Comparison of ENCODE assay signal across 8 mouse cellular contexts in genomic region chr2:157943514-157944155, GRCm38 (mm10). TPM values are rescaled to one million over a fixed set of nuclear protein-coding genes. Genes with fewer than 3 reads are reported as not detected.
DNase-seq lines count a peak whose midpoint lies in the region; ATAC-seq and TF ChIP-seq lines count a peak whose summit lies in the region.

No protein-coding gene starts in this region.

- no peaks in the 10 kb centered on the region for H3K36me3 ChIP-seq in E14TG2a.4 (ENCODE audit: insufficient read depth, low read length)
- H3K36me3 ChIP-seq in forebrain, embryonic 14.5 days (ENCODE audit: control insufficient read depth, insufficient read depth, low read length) = no peaks in the 10 kb centered on the region
- no peaks in the 10 kb centered on the region for H3K36me3 ChIP-seq in liver, embryonic 15.5 days (replicated peaks)
- peaks cover 5% of the 10 kb centered on the region; the same call in 1 of the 2 replicates for H3K36me3 ChIP-seq in neural tube, embryonic 15.5 days

- H3K9me3 ChIP-seq in E14TG2a.4 (ENCODE audit: low read length) = no peaks in the 10 kb centered on the region
- no peaks in the 10 kb centered on the region for H3K9me3 ChIP-seq in forebrain, embryonic 14.5 days (replicated peaks; ENCODE audit: control insufficient read depth, low read length)
- no peaks in the 10 kb centered on the region for H3K9me3 ChIP-seq in liver, embryonic 15.5 days (replicated peaks)
- H3K9me3 ChIP-seq in neural tube, embryonic 15.5 days (replicated peaks) = no peaks in the 10 kb centered on the region

- peak; percentile 45 for TF ChIP-seq CTCF in E14TG2a.4 (conservative IDR thresholded peaks at IDR 0.05; ENCODE audit: low read length)

- peak overlapping the region; percentile 76 for H3K9ac ChIP-seq in forebrain, embryonic 14.5 days (ENCODE audit: low read length)
- H3K9ac ChIP-seq in liver, embryonic 15.5 days = no peak overlapping the region
- H3K9ac ChIP-seq in neural tube, embryonic 15.5 days (replicated peaks) = peak overlapping the region; percentile 50

- H3K4me3 ChIP-seq in E14TG2a.4 (replicated peaks; ENCODE audit: low read length) = peak overlapping the region; percentile 74
- H3K4me3 ChIP-seq in forebrain, embryonic 14.5 days (ENCODE audit: low read depth, low read length) = peak overlapping the region; percentile 45
- peak overlapping the region; percentile 40 for H3K4me3 ChIP-seq in liver, embryonic 15.5 days (replicated peaks)
- peak overlapping the region; percentile 44 for H3K4me3 ChIP-seq in neural tube, embryonic 15.5 days (replicated peaks)

- under 1% methylated on average over 47 of the region's 47 CpGs for WGBS in forebrain, embryonic 14.5 days
- WGBS in liver, embryonic 15.5 days (ENCODE audit: insufficient replicate concordance) = 1% methylated on average over 39 of the region's 47 CpGs
- 2% methylated on average over 47 of the region's 47 CpGs for WGBS in neural tube, embryonic 15.5 days

- peaks cover 49% of the 10 kb centered on the region for H3K4me1 ChIP-seq in E14TG2a.4 (replicated peaks; ENCODE audit: low read depth, low read length)
- peaks cover 10% of the 10 kb centered on the region for H3K4me1 ChIP-seq in forebrain, embryonic 14.5 days (ENCODE audit: control insufficient read depth, insufficient read depth, low read length)
- H3K4me1 ChIP-seq in liver, embryonic 15.5 days (replicated peaks) = peaks cover 9% of the 10 kb centered on the region
- peaks cover 36% of the 10 kb centered on the region for H3K4me1 ChIP-seq in neural tube, embryonic 15.5 days

- peak; percentile 25 for DNase-seq in c-Kit-positive CD71-negative TER-119-negative erythroid progenitor cells, embryonic 14.5 days (ENCODE audit: low read depth)
- peak; percentile 94 for DNase-seq in forebrain, embryonic 14.5 days (ENCODE audit: low spot score)
- peak; percentile 88 to 90 for DNase-seq in heart, postnatal 10 days
- DNase-seq in kidney, postnatal 4 days = peak; percentile 84 to 88
- peak; percentile 31 for DNase-seq in thymus, postnatal 0 days (ENCODE audit: low spot score)

- H3K27ac ChIP-seq in forebrain, embryonic 14.5 days (ENCODE audit: low read depth, low read length) = 0 out of 2 replicates have a peak overlapping the region, but pooled peaks have one; percentile 1
- no peak overlapping the region for H3K27ac ChIP-seq in liver, embryonic 15.5 days (replicated peaks)
- peak overlapping the region; percentile 72 for H3K27ac ChIP-seq in neural tube, embryonic 15.5 days (replicated peaks)

- H3K4me2 ChIP-seq in forebrain, embryonic 14.5 days (ENCODE audit: low read length) = peak overlapping the region; percentile 93
- peak overlapping the region; percentile 65 for H3K4me2 ChIP-seq in liver, embryonic 15.5 days
- peak overlapping the region; percentile 82 for H3K4me2 ChIP-seq in neural tube, embryonic 15.5 days

- intact Hi-C loops in heart, postnatal 10 days (cut with DNase I) = loop anchor here (5.0 kb wide), 1 partner anchor 306 kb away; no protein-coding TSS in a partner anchor

- peak; percentile 86 for ATAC-seq in forebrain, embryonic 14.5 days
- no peak for ATAC-seq in liver, embryonic 15.5 days (ENCODE audit: insufficient read depth)
- ATAC-seq in neural tube, embryonic 15.5 days (ENCODE audit: low FRiP score) = peak; percentile 77

- peaks cover 49% of the 10 kb centered on the region for H3K27me3 ChIP-seq in E14TG2a.4 (ENCODE audit: insufficient read depth, low read length)
- peaks cover 19% of the 10 kb centered on the region for H3K27me3 ChIP-seq in forebrain, embryonic 14.5 days (replicated peaks; ENCODE audit: control insufficient read depth, insufficient read depth, low read length)
- H3K27me3 ChIP-seq in liver, embryonic 15.5 days = peaks cover 74% of the 10 kb centered on the region
- no peaks in the 10 kb centered on the region; the same call in 1 of the 2 replicates for H3K27me3 ChIP-seq in neural tube, embryonic 15.5 days (replicated peaks)

RNA-seq across cellular contexts. Expression of gene Vstm2l, which starts 29.2 kb away (rescaled TPM):
- 4.7 and 6.8 TPM in 2 replicates for polyA plus RNA-seq in forebrain, embryonic 14.5 days (2014; fragmentation: Nextera tagmentation; extraction: Ambion mirVana)
- under 1 TPM in 1 of 2 experiments, not detected in 1; 0.20 TPM for total RNA-seq in heart, postnatal 10 days (2021)
- not detected in 2 replicates for polyA plus RNA-seq in liver, embryonic 15.5 days (2015; fragmentation: Nextera tagmentation; extraction: Ambion mirVana)
- 31.2 and 42.9 TPM in 2 replicates for polyA plus RNA-seq in neural tube, embryonic 15.5 days (2015; fragmentation: Nextera tagmentation; extraction: Ambion mirVana)
- not detected in 2 replicates for polyA plus RNA-seq in thymus, postnatal 0 days (2015; fragmentation: Nextera tagmentation; extraction: Ambion mirVana)

Comparison
In these comparisons a context has a peak if more than half of its experiments do, and no peak if none do; other contexts are left out.
1. DNase-seq: peak in every context shown above with its lines; median percentile 94 in forebrain, embryonic 14.5 days; 89 in heart, postnatal 10 days; 86 in kidney, postnatal 4 days; 31 in thymus, postnatal 0 days; 25 in c-Kit-positive CD71-negative TER-119-negative erythroid progenitor cells, embryonic 14.5 days.